Mouse (Mus musculus) cerebellum, adult 9-11 months (tissue): Measurements from ENCODE around the gene Cux1.

Experiments used
- DNase-seq: peaks from one replicate; pipeline ENCODE4 v3.0.0; 2022

Cux1 gene

DNA sequence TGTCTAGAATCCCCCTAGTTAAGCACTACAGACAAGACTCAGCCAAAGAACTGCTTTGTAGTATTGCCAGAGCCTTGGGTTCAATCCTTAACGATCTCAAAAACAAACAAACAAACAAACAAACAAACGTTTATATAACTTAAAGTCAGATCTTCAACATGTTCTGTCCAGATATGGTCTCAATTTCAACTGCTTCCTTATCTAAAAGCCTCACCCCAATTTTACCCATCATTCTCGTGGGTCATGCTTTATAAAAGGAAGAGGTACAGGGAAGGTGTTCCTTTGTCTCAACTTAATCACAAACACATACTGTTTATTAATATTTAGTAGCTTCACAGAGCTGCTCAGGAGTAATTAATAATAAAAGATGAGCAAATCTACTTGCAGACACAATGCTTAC, 146.9 kb downstream of the Cux1 start:
- DNase-seq, result no peak

DNA sequence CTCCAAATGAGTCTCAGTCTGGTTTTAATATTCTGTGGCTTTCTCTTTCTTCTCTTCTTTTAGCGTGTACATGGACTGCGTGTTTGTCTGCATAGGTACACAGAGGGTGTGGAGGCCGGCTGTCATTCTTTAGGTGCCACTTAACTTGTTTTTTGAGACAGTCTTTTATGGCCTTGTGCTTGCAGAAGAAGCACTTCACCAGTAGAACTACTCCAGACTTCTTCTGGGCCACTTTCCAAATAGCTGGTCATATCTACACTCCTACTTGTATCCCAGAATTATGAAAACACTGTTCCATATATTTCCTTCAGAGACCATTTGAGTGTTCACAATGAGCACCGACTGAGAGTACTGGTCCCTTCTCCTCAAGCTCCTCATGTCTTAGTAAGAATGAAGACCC, 149.4 kb downstream of the Cux1 start:
- DNase-seq, result no peak

DNA sequence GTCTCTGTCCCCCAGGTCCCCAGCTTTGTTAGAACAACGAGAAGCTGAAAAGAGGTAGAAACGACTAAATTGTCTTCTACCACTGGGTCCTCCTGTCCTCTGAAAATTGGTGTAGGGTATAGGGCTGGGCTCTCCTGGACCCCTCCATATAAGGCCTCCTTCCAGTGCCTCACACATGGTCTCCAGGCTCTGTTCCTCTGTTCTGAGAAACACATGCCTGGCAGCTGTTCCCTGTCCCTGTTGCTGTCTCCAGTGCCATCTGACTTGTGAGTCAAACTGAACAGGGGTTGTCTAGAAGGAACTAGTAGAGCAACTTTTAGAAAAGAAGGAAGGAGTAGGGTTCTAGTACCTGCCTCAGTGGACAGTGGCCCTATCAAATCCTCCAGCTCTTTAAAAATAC, 152.8 kb downstream of the Cux1 start:
- DNase-seq, result no peak

DNA sequence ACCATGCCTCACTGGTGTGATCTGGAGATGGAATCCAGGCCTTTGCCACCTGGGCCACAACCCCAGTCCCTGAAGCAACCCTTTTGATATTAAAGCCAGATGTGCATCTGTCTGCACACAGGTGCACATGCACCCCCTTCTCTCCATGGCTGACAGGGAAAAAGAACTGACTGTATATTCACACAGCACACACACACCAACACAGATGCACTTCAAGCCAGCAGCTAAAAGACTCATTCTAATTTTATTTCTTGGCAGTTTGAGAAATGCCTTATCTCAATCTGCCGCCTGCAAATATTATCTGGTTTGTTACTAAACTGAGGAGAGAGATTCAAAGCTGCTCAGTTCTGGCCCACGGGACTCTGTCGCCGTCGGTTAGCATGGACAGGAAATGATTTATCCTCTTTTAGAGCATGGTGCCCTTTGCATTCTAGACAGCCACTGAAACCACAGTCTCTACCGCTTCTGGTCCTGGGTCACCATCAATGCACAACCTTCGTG, 156.6 kb downstream of the Cux1 start:
- no peak for DNase-seq

DNA sequence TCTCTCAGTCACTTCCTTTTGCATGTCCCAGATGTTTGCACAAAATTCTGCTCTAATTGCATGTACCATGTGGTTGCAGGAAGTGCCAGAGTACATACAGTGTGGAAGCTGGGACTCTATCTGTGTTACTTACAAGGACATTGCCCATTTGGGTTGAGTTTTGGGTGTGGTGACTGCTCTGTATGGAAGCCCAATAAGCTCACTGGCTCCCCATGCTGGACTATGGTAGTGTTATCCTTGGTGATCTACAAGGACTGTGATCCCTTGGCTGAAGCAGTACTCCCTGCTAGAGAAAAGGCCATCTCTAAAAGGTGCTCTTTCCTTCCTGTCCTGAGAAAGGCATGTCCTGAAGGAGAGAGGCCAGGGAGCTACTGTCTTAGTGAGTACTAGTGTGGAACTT, 160.9 kb downstream of the Cux1 start:
- no peak for DNase-seq

DNA sequence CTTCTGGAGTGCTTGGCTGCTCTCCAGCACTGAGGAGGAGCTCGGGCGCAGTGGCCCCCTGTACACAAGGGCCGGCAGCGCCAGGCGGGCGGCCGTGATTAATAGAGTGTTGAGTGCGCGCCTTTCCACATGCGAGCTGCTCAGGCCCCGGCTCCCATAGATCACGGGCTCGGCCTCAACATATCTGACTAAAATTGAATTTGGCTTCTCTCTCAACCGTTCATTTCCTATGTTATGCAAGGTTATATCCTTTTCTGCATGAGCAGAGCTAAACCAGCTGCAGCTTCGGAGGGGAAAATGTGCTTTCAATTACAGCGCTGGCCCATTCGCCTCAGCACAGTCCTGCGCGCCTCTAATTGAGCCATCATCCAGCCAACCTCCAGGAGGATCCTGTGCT, 163.7 kb downstream of the Cux1 start:
- peak; percentile 34 for DNase-seq

DNA sequence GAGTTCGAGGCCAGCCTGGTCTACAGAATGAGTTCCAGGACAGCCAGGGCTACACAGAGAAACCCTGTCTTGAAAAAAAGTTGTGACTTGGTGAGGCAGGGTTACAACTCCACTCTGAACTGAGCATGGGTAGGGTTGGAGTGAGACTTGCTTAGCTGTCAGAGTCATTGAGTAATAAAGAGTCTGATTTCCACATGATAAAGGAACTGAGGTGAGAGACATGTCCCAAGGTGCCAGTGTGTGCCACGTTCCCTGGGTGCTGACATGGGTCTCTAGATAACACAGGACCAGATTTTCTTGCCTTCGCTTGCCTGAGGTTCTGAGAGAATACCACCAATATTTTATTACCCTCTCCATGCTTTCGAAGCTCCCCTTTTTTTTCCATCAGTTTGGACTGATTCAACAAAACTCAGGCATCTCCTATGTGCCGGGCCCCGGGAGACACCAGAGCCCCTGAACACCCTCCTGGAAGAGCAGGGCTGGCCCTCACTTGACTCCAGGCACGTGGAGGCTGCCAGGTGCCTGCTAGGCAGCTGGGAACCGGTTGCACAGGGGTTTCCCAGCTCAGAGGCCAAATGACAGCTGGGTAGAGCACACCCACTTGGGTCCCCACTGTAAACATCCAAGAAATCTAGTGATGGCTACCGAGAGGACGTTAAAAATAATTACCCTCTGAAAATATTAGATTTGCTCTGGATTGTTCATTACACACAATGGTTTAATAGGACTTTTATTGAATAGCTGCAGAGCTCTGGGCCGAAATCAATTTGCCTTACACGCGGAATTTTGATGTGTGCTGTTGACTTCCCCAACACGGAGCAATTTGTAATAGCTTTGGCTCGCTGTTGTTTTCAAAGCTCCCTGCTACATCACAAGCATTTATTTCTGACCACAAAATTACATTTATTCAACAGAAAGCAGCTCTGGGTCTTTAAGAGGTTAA, 164.4 kb downstream of the Cux1 start:
- no peak for DNase-seq

DNA sequence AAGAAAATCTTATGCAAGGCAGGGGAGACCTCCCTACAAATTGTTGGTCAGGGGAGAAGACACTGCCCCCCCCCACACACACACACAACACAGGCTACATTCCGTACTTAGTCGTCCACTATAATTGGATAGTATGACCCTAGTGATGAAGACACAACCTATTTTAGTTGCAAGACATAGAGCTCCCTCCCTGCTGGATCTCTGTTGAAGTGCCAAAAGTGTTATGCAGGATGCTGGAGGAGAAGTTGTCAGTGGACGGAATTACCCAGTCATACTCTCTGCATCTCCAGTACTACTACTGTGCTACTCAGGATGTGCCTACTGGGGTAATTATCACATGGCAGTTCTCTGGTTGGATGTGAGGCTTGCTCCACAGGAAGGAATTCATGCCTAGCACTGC, 168.6 kb downstream of the Cux1 start:
- no peak for DNase-seq

DNA sequence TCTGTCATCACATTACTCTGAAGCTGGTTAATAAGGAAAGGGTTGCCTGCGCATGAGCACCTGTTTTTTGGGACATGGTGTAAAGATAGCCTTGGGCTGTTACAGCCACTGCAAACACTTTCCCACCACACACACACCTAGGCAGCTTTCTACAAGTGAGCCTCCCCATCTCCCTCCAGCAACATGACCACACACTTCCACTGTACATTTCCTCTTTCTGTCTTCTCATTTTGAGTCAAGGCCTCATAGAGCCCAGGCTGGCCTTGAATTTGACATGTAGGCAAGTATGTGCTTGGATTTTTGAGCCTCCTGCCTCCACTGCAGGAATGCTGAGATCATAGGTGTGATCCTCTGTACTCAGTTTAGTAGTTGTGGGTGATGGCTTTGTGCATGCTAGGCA, 170.6 kb downstream of the Cux1 start:
- DNase-seq, result no peak

DNA sequence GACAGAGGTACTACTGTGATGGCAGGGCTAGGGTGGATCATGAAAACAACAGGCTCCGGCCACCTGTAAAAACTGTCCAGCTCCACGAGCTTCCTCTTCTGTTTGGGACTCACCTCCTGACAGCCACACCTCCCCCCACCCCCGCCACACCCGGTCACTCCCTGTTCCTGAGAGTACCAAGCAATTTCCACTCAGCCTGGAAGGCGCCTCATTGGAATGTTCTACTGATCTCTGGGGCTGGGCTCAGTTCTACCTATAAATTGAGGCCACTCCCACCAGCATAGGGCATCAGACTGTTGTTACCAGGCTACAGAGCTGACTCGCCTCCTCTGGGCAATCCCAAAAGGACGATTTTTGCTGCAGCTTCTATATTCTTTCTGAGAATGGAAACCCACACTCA, 171.0 kb downstream of the Cux1 start:
- no peak for DNase-seq

DNA sequence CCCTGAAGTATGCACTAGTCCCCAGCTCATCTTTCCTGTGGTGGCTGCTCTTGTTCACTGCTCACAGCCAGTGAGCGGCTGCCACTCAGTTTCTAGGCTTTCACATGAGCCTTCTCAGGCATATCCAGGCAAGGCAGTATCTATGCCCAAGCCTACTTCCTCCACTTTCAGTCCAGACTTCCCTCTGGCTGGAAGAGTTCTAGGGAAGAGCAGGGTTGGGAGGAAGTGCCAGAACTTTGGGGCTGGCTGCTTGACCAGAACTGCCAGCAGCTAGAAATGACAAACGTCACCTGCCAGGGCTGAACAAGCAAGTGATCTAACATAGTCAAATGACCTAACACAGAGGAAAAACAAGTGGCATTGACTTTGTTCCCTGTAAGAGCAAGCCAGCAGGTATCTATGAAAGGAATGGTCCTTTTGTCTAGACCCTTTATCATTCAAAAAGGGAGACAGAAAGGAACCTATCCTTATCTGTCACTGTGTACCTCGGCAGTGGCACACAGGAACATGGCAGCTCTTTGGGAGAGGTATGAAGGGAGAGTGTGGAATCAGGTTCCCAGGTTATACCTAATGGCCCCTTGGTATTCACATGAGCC, 171.6 kb downstream of the Cux1 start:
- DNase-seq, result no peak

DNA sequence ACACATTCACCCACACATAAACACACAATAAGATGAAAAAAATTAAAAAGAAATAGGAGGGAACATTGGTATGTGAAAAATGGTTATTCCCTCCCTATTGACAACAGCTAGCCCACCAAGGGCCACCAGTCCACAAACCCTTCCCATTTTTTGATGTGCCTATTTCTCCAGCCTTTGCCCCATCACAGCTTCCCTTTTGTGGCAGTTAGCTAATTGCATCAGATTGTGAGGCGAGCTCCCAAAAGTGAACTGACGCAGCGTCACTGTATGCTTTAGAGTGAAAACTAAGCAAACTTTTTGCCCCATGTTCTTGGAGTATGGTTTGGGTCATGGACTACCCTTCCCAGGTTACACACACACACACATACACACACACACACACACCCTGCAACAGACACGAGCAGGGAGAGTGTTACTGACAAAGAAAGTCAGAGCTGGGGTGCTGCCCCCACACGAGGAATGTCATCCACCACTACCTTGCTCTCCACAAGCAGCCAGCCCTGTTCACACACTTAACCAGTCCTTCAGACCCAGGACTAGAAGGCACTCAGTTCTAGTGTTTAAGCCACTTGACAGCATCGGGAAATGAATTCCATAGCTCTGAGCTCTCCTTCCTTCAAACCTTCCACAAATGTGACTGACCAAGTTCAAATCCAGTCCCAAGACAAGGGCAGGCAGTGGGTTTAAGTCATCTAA, 172.6 kb downstream of the Cux1 start:
- DNase-seq, result no peak

DNA sequence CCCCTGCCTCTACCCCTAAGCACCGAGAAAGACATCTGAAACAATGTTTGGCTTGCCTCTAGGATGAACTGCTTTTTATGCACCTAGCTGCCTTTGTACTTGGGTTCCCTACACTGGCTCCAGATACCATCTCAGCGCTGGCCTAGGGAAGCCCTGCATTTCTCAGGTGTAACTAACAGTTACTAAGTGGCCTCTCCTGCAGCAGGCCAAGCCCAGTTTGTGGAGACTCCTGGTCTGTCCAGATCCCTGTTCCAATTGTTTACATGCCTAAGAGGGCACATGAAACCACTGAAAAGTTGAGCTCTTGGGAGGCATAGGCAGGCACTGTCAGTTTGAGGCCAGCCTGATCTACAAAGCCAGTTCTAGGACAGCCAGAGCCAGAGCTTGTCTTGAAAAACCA, 173.7 kb downstream of the Cux1 start:
- no peak for DNase-seq

DNA sequence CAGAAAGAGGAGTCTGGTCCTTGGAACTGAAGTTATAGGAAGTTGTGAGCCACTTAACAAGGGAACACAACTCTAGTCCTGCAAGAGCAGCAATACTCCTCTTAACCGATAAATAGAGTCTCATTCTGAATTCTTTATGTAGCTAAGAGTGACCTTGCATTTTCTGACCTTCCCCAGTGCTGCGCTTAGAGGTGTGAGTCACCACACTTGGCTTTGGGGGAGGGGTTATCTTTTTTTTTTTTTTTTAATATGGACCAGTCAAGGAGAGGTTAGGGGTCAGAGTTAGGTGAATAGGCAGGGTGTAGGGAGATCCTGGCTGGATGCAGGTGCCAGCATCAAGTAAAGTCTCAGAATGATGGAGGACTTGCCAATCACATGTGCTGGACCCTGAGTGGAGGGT, 180.5 kb downstream of the Cux1 start:
- no peak for DNase-seq

DNA sequence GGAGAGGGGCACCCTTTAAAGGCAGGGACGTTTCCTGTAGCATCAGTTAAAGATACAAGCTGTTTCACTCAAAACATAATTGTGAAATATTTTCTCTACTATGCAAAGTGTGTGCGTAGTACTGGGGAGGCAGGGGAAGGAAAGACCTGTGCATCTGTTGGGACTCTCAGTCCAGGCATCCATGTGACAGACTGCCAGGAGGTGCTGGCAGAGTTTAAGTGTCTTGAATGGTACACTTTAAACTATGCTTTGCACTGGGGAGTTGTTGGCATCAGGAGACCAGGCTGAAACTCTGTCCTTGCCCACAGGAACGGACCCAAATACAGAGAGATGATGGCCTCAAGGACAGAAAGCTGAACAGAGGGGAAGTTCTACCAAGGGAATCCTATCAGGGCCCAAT, 182.1 kb downstream of the Cux1 start:
- no peak for DNase-seq

DNA sequence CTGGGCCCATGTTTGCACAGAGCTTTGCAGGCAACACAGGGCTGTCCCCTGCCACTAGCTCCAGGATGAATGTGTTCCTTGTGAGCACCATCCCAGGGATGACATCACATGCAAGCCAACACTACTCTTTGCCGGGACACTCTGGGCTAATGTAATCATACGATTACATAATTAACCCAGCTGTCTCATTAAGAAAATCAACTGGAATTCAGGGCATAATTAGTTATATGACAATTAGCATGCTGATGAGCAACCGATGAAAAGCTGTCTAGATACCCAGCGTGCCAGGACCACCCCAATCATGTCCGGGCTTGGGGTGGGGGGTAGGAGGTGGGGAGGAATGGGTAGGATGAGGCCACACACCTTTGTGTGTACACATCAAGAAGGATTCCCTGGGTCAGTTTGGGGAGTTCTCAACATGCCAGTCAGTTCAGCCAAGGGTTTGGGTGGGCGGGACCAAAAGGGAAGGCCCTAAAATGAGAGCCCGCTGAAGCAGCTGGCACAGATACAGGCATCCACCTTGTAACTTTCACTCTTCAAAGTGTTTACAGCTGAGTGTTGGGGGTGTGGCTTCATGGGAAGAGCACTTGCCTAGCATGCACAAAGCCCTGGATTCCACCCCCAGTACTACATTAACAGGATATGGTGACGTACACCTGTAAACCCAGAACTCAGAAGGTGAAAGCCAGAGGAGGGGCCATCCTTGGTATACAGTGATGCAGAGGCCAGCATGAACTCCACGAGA, 184.9 kb downstream of the Cux1 start:
- no peak for DNase-seq

DNA sequence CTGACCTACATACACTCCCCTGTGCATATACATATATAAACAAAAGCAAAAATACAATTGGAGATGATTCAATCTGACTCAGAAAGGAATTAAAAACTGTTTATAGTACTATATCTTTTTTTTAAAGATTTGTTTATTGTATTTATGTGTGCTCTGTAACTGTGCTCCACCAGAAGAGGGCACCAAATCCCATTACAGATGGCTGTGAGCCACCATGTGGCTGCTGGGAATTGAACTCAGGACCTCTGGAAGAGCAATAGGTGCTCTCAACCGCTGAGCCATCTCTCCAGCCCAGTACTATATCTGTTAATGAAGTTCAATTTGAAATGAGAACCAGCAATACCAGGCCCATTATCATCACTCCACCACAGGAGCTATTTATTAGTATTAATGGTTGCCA, 187.9 kb downstream of the Cux1 start:
- DNase-seq, result no peak

DNA sequence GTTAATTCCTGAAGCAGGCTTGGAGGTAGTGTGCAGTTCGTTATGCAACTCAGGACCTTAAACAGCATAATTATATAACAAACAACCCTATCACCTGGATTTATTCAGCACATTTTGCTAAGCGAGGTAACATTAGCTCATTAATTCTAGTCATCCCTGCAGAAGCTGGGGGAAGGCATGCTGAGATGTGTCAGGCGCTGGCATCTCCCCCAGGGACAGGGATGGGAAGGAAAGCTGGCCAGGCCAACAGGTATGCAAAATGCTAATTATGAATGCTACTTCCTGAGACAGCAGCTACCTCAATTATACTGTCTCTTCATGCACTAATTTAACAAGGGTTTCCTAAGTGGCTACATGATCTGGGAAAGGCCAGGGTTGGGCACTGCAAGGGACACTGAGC, 190.2 kb downstream of the Cux1 start:
- DNase-seq, result peak; percentile 57

DNA sequence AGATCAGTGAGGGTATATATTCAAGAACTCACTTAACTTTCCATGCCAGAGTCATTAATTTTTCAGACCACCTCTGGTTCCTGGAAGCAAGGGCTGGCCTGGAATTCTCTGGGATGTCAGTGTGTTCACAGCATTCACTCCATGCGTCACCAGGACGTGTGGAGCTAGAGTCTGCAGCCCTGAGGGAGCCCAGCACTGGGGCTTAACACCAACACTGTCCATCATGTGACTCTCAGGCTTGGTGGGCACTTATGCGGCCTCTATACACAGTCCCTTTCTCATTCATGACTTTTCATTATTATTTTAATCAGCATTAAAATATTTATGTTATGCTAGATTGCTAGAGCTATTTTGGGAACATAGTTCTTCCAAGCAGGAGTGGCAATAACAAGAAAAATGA, 191.9 kb downstream of the Cux1 start:
- DNase-seq, result no peak

DNA sequence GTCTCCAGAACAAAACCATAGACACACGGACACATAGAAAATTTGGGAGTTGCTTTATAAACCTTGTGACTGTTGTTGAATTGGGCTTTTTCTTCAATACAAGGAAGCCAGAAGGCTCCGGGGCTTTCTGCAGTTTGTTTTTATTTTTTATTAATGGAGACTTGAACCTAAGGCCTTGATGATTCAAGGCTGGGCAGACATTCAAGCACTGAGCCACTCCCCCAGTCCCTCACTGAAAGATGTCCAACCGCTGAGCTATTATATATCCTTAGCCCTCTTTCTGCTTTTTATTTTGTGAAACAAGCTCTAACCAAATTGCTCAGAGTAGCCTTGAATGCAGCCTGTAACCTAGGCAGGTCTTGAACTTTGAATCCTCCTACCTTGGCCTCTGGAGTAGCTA, 195.0 kb downstream of the Cux1 start:
- no peak for DNase-seq

DNA sequence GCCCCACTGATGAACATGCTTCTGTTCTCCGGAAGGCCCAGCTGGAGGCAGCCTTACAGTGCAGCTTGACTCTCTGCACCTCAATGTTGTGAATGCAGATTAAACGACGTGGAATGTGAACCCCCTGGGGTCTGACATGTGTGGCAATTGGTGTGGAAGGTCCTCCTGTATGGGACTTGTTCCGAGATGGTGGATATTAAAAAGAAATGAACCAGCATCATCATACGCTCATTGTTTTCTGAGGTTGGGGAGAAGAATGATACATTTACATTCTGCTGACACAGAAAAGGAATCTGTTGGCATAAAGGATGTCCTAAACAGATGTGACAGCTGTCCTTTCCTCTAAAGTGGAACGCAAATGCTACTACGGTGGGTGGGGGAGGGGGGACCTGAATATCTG, 203.9 kb downstream of the Cux1 start:
- DNase-seq, result peak; percentile 28

DNA sequence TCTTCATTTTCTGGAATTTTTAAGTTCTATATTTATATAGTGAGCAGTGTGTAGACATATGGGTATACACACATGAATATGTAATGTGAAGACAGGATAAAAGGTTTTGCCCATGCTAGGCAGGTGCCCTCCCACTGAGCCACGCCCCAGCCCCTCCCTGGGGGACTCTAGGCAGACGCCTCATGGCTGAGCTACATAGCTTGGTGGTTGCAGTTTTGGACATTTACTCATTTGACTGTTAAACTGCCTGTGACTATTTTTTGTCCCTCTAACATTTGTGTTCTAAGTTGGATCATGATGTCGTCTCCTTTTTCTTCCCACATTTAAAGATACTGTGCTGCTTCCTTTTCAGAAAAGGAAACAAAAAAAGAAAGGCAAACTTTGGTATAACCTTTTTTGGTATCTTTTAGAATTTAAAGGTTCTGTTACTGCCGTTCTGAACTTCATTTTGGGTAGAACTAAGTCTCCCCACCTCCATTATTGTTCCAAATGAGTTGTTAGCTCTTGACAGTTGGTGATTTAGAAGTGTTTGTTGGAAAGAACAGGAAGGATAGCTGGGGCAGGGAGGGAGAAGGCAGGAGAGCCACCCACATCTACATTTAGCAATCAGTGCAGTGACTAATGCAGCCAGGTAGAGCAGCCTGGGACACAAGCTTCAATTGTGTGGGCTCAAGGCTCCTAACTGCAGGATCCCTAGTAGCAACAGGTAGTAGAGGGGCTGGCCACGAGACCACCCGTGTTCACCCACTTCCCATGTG, 204.6 kb downstream of the Cux1 start:
- no peak for DNase-seq
